Comparison of ENCODE assay signal across 8 mouse cellular contexts in genomic region chr6:94401061-94401591, GRCm38 (mm10).
DNase-seq lines count a peak whose midpoint lies in the region; ATAC-seq lines count a peak whose summit lies in the region.

No protein-coding gene starts in this region.

- H3K36me3 ChIP-seq in forebrain, embryonic 13.5 days (ENCODE audit: poor library complexity, severe bottlenecking): no peaks in the 10 kb centered on the region
- no peaks in the 10 kb centered on the region for H3K36me3 ChIP-seq in neural tube, embryonic 11.5 days (ENCODE audit: control insufficient read depth, insufficient read depth, low read length)

- peak overlapping the region; percentile 27 for H3K4me3 ChIP-seq in forebrain, embryonic 13.5 days
- H3K4me3 ChIP-seq in neural tube, embryonic 11.5 days (ENCODE audit: low read depth, low read length): no peak overlapping the region

- no peak overlapping the region for H3K9ac ChIP-seq in forebrain, embryonic 13.5 days
- H3K9ac ChIP-seq in neural tube, embryonic 11.5 days (ENCODE audit: low read length): no peak overlapping the region

- peaks cover 21% of the 10 kb centered on the region for H3K4me1 ChIP-seq in forebrain, embryonic 13.5 days
- peaks cover 3% of the 10 kb centered on the region; the same call in 1 of the 2 replicates for H3K4me1 ChIP-seq in neural tube, embryonic 11.5 days (ENCODE audit: control insufficient read depth, insufficient read depth, low read length)

- ATAC-seq in cerebellum, adult (ENCODE audit: insufficient number of reproducible peaks, low FRiP score, low TSS enrichment): peak; percentile 43
- peak; percentile 89 for ATAC-seq in forebrain, embryonic 13.5 days
- peak; percentile 94 for ATAC-seq in neural tube, embryonic 11.5 days (ENCODE audit: insufficient read depth, low FRiP score, low TSS enrichment)

- no peaks in the 10 kb centered on the region for H3K9me3 ChIP-seq in forebrain, embryonic 13.5 days (replicated peaks)
- no peaks in the 10 kb centered on the region for H3K9me3 ChIP-seq in neural tube, embryonic 11.5 days (ENCODE audit: control insufficient read depth, low read length)

- WGBS in forebrain, embryonic 13.5 days: 6% methylated on average over 14 of the region's 14 CpGs
- 5% methylated on average over 14 of the region's 14 CpGs for WGBS in neural tube, embryonic 11.5 days

- no peaks in the 10 kb centered on the region; the same call in 1 of the 2 replicates for H3K27me3 ChIP-seq in forebrain, embryonic 13.5 days
- H3K27me3 ChIP-seq in neural tube, embryonic 11.5 days (ENCODE audit: control insufficient read depth, insufficient read depth, low read length): no peaks in the 10 kb centered on the region

- peak overlapping the region; percentile 62 for H3K4me2 ChIP-seq in forebrain, embryonic 13.5 days
- peak overlapping the region; percentile 33 for H3K4me2 ChIP-seq in neural tube, embryonic 11.5 days (ENCODE audit: low read depth)

- peak overlapping the region; percentile 73 for H3K27ac ChIP-seq in forebrain, embryonic 13.5 days
- no peak overlapping the region for H3K27ac ChIP-seq in neural tube, embryonic 11.5 days (ENCODE audit: low read depth, low read length)

- DNase-seq in MN1 (ENCODE audit: low spot score): peak; percentile 62
- peak; percentile 18 to 70 for DNase-seq in layer of hippocampus, adult 18-20 months (ENCODE audit: low spot score in 2 of 2)
- DNase-seq in neural tube, embryonic 11.5 days (ENCODE audit: low spot score): peak; percentile 72
- DNase-seq in thymus, postnatal 10 days (ENCODE audit: low spot score in 2 of 2): no peak
- DNase-seq in urinary bladder, postnatal 14 days (ENCODE audit: low spot score): no peak
- no peak for DNase-seq in gastrocnemius, postnatal 4 days (ENCODE audit: low spot score in 2 of 2)

Comparison
In these comparisons a context has a peak if more than half of its experiments do, and no peak if none do; other contexts are left out.
1. DNase-seq: peak in MN1 (single experiment), layer of hippocampus, adult 18-20 months (2 of 2) and neural tube, embryonic 11.5 days (single experiment); none in thymus, postnatal 10 days (0 of 2), urinary bladder, postnatal 14 days (single experiment) and gastrocnemius, postnatal 4 days (0 of 2).
2. ATAC-seq: peak in every context shown above with its lines; median percentile 94 in neural tube, embryonic 11.5 days; 89 in forebrain, embryonic 13.5 days; 43 in cerebellum, adult.